Mouse (Mus musculus) forebrain, embryonic 10.5 days (tissue): ENCODE results near the gene Cyth2. TPM values are rescaled to one million over a fixed set of nuclear protein-coding genes. Genes with fewer than 3 reads are reported as not detected.

Source experiments
- DNase-seq: peaks from one replicate; pipeline ENCODE4 v3.0.0-alpha.2; 2017; ENCODE audit warnings: low spot score; ENCODE audit errors: extremely low spot score
- H3K27ac ChIP-seq: fragments of 300-500 bp; sonication (generic); 2 replicates; pipeline ENCODE4 v1.5.1; 2016; ENCODE audit warnings: mild to moderate bottlenecking
- H3K27me3 ChIP-seq: fragments of 300-500 bp; sonication (generic); 2 replicates; pipeline ENCODE4 v1.6.1; 2016; ENCODE audit warnings: mild to moderate bottlenecking; ENCODE audit not compliant: poor library complexity, severe bottlenecking
- H3K36me3 ChIP-seq: fragments of 300-500 bp; sonication (generic); replicated peaks from 2 replicates; pipeline ENCODE4 v1.6.1; 2016; ENCODE audit warnings: mild to moderate bottlenecking, moderate library complexity
- H3K4me1 ChIP-seq: fragments of 300-500 bp; sonication (generic); 2 replicates; pipeline ENCODE4 v1.6.1; 2016
- H3K4me3 ChIP-seq: fragments of 300-500 bp; sonication (generic); 2 replicates; pipeline ENCODE4 v1.5.1; 2016; ENCODE audit warnings: mild to moderate bottlenecking, moderate library complexity
- H3K9me3 ChIP-seq: fragments of 300-500 bp; sonication (generic); 2 replicates; pipeline ENCODE4 v1.6.1; 2016; ENCODE audit warnings: mild to moderate bottlenecking, moderate library complexity
- WGBS: fragments of 180-500 bp; shearing (Covaris S2); methylation state at CpG from one replicate; pipeline ENCODE4 v1.1.7; 2016; 5-methylcytosine and 5-hydroxymethylcytosine counted together
- polyA plus RNA-seq: library from polyadenylated mRNA; unstranded; fragments of >200 nt; fragmentation: Nextera tagmentation; extraction: Ambion mirVana; gene quantifications from 2 replicates; pipeline ENCODE4 v1.2.1, GENCODE M21; 2016

The Cyth2 gene
- polyA plus RNA-seq, 1 experiment from 2014 or later: 132 TPM

- Histone ChIP-seq H3K36me3 (peaks cover 90% of the 10 kb centered on the region), H3K4me1 (peaks cover 10% of the 10 kb centered on the region), H3K9me3 (no peaks in the 10 kb centered on the region), H3K27ac (no peak overlapping the region), H3K4me3 (no peak overlapping the region), H3K27me3 (peaks cover 4% of the 10 kb centered on the region)
- no peak for DNase-seq
- 75% methylated on average over 5 of the region's 5 CpGs for WGBS
Measured at GRCm38 (mm10) chr7:45805941-45806340, 8.4 kb downstream of the Cyth2 start.

GRCm38 (mm10) chr7:45802551-45802950 is 11.8 kb downstream of the Cyth2 start:
- H3K4me1 ChIP-seq: peaks cover 31% of the 10 kb centered on the region
- no peak for DNase-seq
- H3K27ac ChIP-seq: no peak overlapping the region
- H3K27me3 ChIP-seq: peaks cover 38% of the 10 kb centered on the region
- H3K36me3 ChIP-seq: peaks cover 62% of the 10 kb centered on the region
- WGBS: 92% methylated on average over 6 of the region's 6 CpGs
- H3K9me3 ChIP-seq: no peaks in the 10 kb centered on the region
- no peak overlapping the region for H3K4me3 ChIP-seq

- Histone ChIP-seq H3K27me3 (peaks cover 50% of the 10 kb centered on the region), H3K4me3 (no peak overlapping the region), H3K9me3 (no peaks in the 10 kb centered on the region), H3K27ac (no peak overlapping the region), H3K4me1 (peaks cover 39% of the 10 kb centered on the region), H3K36me3 (peaks cover 55% of the 10 kb centered on the region)
- DNase-seq: peak; percentile 90
- 4% methylated on average over 12 of the region's 12 CpGs for WGBS
Measured at GRCm38 (mm10) chr7:45801348-45801747, 13.0 kb downstream of the Cyth2 start.

- Histone ChIP-seq H3K4me3 (peak overlapping the region; percentile 30), H3K27ac (no peak overlapping the region), H3K9me3 (no peaks in the 10 kb centered on the region), H3K27me3 (peaks cover 57% of the 10 kb centered on the region), H3K36me3 (peaks cover 55% of the 10 kb centered on the region), H3K4me1 (peaks cover 39% of the 10 kb centered on the region)
- WGBS: 13% methylated on average over 24 of the region's 25 CpGs
- peak; percentile 64 for DNase-seq
Measured at GRCm38 (mm10) chr7:45800546-45801204, 13.7 kb downstream of the Cyth2 start.

- H3K36me3 ChIP-seq: peaks cover 62% of the 10 kb centered on the region
- H3K9me3 ChIP-seq: no peaks in the 10 kb centered on the region
- H3K27me3 ChIP-seq: peaks cover 63% of the 10 kb centered on the region
- 38% methylated on average over 7 of the region's 7 CpGs for whole genome bisulfite sequencing
- DNase-seq: no peak
- H3K4me3 ChIP-seq: peak overlapping the region; percentile 30; the same call in 1 of the 2 replicates
- H3K27ac ChIP-seq: no peak overlapping the region
- peaks cover 43% of the 10 kb centered on the region for H3K4me1 ChIP-seq
Measured at GRCm38 (mm10) chr7:45800001-45800400, 14.4 kb downstream of the Cyth2 start.

GRCm38 (mm10) chr7:45798931-45799330 is 15.4 kb downstream of the Cyth2 start:
- Histone ChIP-seq H3K27ac (no peak overlapping the region), H3K27me3 (peaks cover 74% of the 10 kb centered on the region), H3K4me1 (peaks cover 43% of the 10 kb centered on the region), H3K36me3 (peaks cover 66% of the 10 kb centered on the region), H3K9me3 (no peaks in the 10 kb centered on the region), H3K4me3 (peak overlapping the region; percentile 56; the same call in 1 of the 2 replicates)
- WGBS: 45% methylated on average over 7 of the region's 7 CpGs
- no peak for DNase-seq

GRCm38 (mm10) chr7:45798511-45798836 is 15.9 kb downstream of the Cyth2 start:
- H3K36me3 ChIP-seq: peaks cover 66% of the 10 kb centered on the region
- peak overlapping the region; percentile 56 for H3K4me3 ChIP-seq
- 0 out of 2 replicates have a peak overlapping the region, but pooled peaks have one; percentile 68 for H3K27ac ChIP-seq
- no peak for DNase-seq
- H3K9me3 ChIP-seq: no peaks in the 10 kb centered on the region
- H3K27me3 ChIP-seq: peaks cover 79% of the 10 kb centered on the region
- under 1% methylated on average over 19 of the region's 19 CpGs for WGBS
- H3K4me1 ChIP-seq: peaks cover 43% of the 10 kb centered on the region

GRCm38 (mm10) chr7:45797661-45798510 is 16.5 kb downstream of the Cyth2 start:
- no peaks in the 10 kb centered on the region for H3K9me3 ChIP-seq
- peaks cover 84% of the 10 kb centered on the region for H3K27me3 ChIP-seq
- H3K27ac ChIP-seq: peak overlapping the region; percentile 68
- under 1% methylated on average over 60 of the region's 60 CpGs for WGBS
- peaks cover 43% of the 10 kb centered on the region for H3K4me1 ChIP-seq
- DNase-seq: no peak
- peaks cover 66% of the 10 kb centered on the region for H3K36me3 ChIP-seq
- peak overlapping the region; percentile 56 for H3K4me3 ChIP-seq

GRCm38 (mm10) chr7:45796950-45797349 is 17.4 kb downstream of the Cyth2 start:
- Histone ChIP-seq H3K4me3 (peak overlapping the region; percentile 56; the same call in 1 of the 2 replicates), H3K27me3 (peaks cover 94% of the 10 kb centered on the region), H3K36me3 (peaks cover 66% of the 10 kb centered on the region), H3K9me3 (no peaks in the 10 kb centered on the region), H3K27ac (no peak overlapping the region), H3K4me1 (peaks cover 43% of the 10 kb centered on the region)
- DNase-seq: no peak
- 28% methylated on average over 6 of the region's 6 CpGs for WGBS

GRCm38 (mm10) chr7:45794971-45795370 is 19.4 kb downstream of the Cyth2 start:
- peaks cover 69% of the 10 kb centered on the region for H3K36me3 ChIP-seq
- no peak overlapping the region for H3K4me3 ChIP-seq
- 96% methylated on average over 29 of the region's 29 CpGs for WGBS
- peaks cover 30% of the 10 kb centered on the region for H3K4me1 ChIP-seq
- H3K9me3 ChIP-seq: peaks cover 2% of the 10 kb centered on the region; the same call in 1 of the 2 replicates
- H3K27me3 ChIP-seq: peaks cover 81% of the 10 kb centered on the region
- no peak for DNase-seq
- no peak overlapping the region for H3K27ac ChIP-seq

GRCm38 (mm10) chr7:45793969-45794585 is 20.3 kb downstream of the Cyth2 start:
- Histone ChIP-seq H3K4me1 (peaks cover 27% of the 10 kb centered on the region), H3K36me3 (peaks cover 78% of the 10 kb centered on the region)
- no peak for DNase-seq

GRCm38 (mm10) chr7:45793240-45793639 is 21.1 kb downstream of the Cyth2 start:
- Histone ChIP-seq H3K27ac (no peak overlapping the region), H3K36me3 (peaks cover 86% of the 10 kb centered on the region), H3K27me3 (peaks cover 64% of the 10 kb centered on the region), H3K4me3 (no peak overlapping the region), H3K9me3 (peaks cover 5% of the 10 kb centered on the region; the same call in 1 of the 2 replicates), H3K4me1 (peaks cover 20% of the 10 kb centered on the region)
- no peak for DNase-seq
- WGBS: 85% methylated on average over 24 of the region's 24 CpGs

More at GRCm38 (mm10) chr7:45793969-45794585, 20.3 kb downstream of the Cyth2 start:
- Histone ChIP-seq H3K9me3 (peaks cover 5% of the 10 kb centered on the region; the same call in 1 of the 2 replicates), H3K27ac (no peak overlapping the region), H3K27me3 (peaks cover 72% of the 10 kb centered on the region), H3K4me3 (no peak overlapping the region)
- WGBS: 90% methylated on average over 44 of the region's 44 CpGs
